Comparison of ENCODE assay signal across 8 mouse cellular contexts in genomic region chr6:71823488-71823887, GRCm38 (mm10). TPM values are rescaled to one million over a fixed set of nuclear protein-coding genes. Genes with fewer than 3 reads are reported as not detected.
A peak's percentile ranks its signal among the peaks of the same experiment; 100 is the strongest.
DNase-seq lines count a peak whose midpoint lies in the region; ATAC-seq and TF ChIP-seq lines count a peak whose summit lies in the region.

No protein-coding gene starts in this region.

- no peak for TF ChIP-seq CTCF in layer of hippocampus, adult 2 months (conservative IDR thresholded peaks at IDR 0.05)
- TF ChIP-seq CTCF in lung, embryonic 14.5 days (IDR thresholded peaks at IDR 0.05; ENCODE audit: low read depth) = no peak
- TF ChIP-seq CTCF in olfactory bulb, adult 2 months (IDR thresholded peaks at IDR 0.05; ENCODE audit: insufficient read depth, low read depth, low read length) = no peak
- no peak for TF ChIP-seq CTCF in thymus, adult 2 months (IDR thresholded peaks at IDR 0.05; ENCODE audit: borderline replicate concordance, control insufficient read depth, extremely low read depth, insufficient read depth, low read length, poor library complexity)

- in situ Hi-C loops in ES-E14 (cut with MboI; ENCODE audit: low sequenced_read_pairs in 2 of 2, unreplicated experiment in 2 of 2) = no loop called here

- H3K27me3 ChIP-seq in forebrain, embryonic 15.5 days = no peaks in the 10 kb centered on the region
- H3K27me3 ChIP-seq in lung, embryonic 14.5 days (ENCODE audit: insufficient read depth, low read length) = no peaks in the 10 kb centered on the region
- H3K27me3 ChIP-seq in thymus, adult 2 months (ENCODE audit: control insufficient read depth, insufficient read depth, low read length) = no peaks in the 10 kb centered on the region

- peak overlapping the region; percentile 78 for H3K9ac ChIP-seq in ES-E14 (ENCODE audit: insufficient read depth, low read depth, low read length, poor library complexity, severe bottlenecking)
- peak overlapping the region; percentile 62 for H3K9ac ChIP-seq in forebrain, embryonic 15.5 days (replicated peaks)
- peak overlapping the region; percentile 43 for H3K9ac ChIP-seq in lung, embryonic 14.5 days

- intact Hi-C loops in heart, postnatal 25 days (cut with DNase I) = no loop called here

- no peaks in the 10 kb centered on the region for H3K36me3 ChIP-seq in ES-E14 (ENCODE audit: control insufficient read depth, insufficient read depth, low read length, poor library complexity, severe bottlenecking)
- H3K36me3 ChIP-seq in forebrain, embryonic 15.5 days = peaks cover 2% of the 10 kb centered on the region
- H3K36me3 ChIP-seq in lung, embryonic 14.5 days (ENCODE audit: insufficient read depth) = peaks cover 2% of the 10 kb centered on the region; the same call in 1 of the 2 replicates
- H3K36me3 ChIP-seq in thymus, adult 2 months (ENCODE audit: control insufficient read depth, insufficient read depth, low read length) = peaks cover 3% of the 10 kb centered on the region; the same call in 1 of the 2 replicates

- peak; percentile 84 for DNase-seq in ES-E14 (ENCODE audit: low read depth, low spot score)
- DNase-seq in cerebellum, adult 11-12 months = peak; percentile 82
- DNase-seq in heart, postnatal 25 days (ENCODE audit: low spot score) = peak; percentile 70
- DNase-seq in layer of hippocampus, adult 2 months (ENCODE audit: low spot score in 2 of 2) = peak; percentile 86 to 89
- peak; percentile 95 for DNase-seq in lung, embryonic 14.5 days
- peak; percentile 88 for DNase-seq in thymus, adult 2 months

- no peaks in the 10 kb centered on the region for H3K4me1 ChIP-seq in ES-E14 (ENCODE audit: control insufficient read depth in 2 of 2, insufficient read depth in 2 of 2, low read length in 2 of 2, poor library complexity in 1 of 2)
- peaks cover 11% of the 10 kb centered on the region for H3K4me1 ChIP-seq in forebrain, embryonic 15.5 days
- H3K4me1 ChIP-seq in lung, embryonic 14.5 days (ENCODE audit: insufficient read depth) = no peaks in the 10 kb centered on the region
- no peaks in the 10 kb centered on the region for H3K4me1 ChIP-seq in olfactory bulb, adult 2 months (ENCODE audit: control insufficient read depth, insufficient read depth, low read length)
- H3K4me1 ChIP-seq in thymus, adult 2 months (replicated peaks; ENCODE audit: control insufficient read depth, insufficient read depth, low read length) = peaks cover 3% of the 10 kb centered on the region; the same call in 1 of the 2 replicates

- H3K4me3 ChIP-seq in ES-E14 (ENCODE audit: insufficient read depth in 1 of 2, low read depth in 1 of 2, low read length in 2 of 2, poor library complexity in 1 of 2, severe bottlenecking in 1 of 2) = peak overlapping the region; percentile 93 to 98
- H3K4me3 ChIP-seq in forebrain, embryonic 15.5 days = peak overlapping the region; percentile 72
- peak overlapping the region; percentile 76 for H3K4me3 ChIP-seq in layer of hippocampus, adult 2 months
- H3K4me3 ChIP-seq in lung, embryonic 14.5 days (ENCODE audit: low read depth, low read length) = peak overlapping the region; percentile 49
- peak overlapping the region; percentile 94 for H3K4me3 ChIP-seq in olfactory bulb, adult 2 months (ENCODE audit: insufficient read depth, low read depth, low read length)
- H3K4me3 ChIP-seq in thymus, adult 2 months (ENCODE audit: control insufficient read depth, insufficient read depth, low read length) = peak overlapping the region; percentile 99

- under 1% methylated on average over 19 of the region's 19 CpGs for WGBS in forebrain, embryonic 15.5 days
- WGBS in lung, embryonic 14.5 days = under 1% methylated on average over 19 of the region's 19 CpGs
- under 1% methylated on average over 19 of the region's 19 CpGs for WGBS in olfactory bulb, adult 2 months
- under 1% methylated on average over 19 of the region's 19 CpGs for WGBS in thymus, adult 2 months

- H3K9me3 ChIP-seq in ES-E14 (ENCODE audit: control insufficient read depth, insufficient read depth, low read depth, low read length) = no peaks in the 10 kb centered on the region
- no peaks in the 10 kb centered on the region for H3K9me3 ChIP-seq in forebrain, embryonic 15.5 days
- H3K9me3 ChIP-seq in lung, embryonic 14.5 days (ENCODE audit: low read depth, low read length) = no peaks in the 10 kb centered on the region

- peak; percentile 92 for ATAC-seq in forebrain, embryonic 15.5 days (replicated peaks)
- peak; percentile 92 for ATAC-seq in lung, embryonic 14.5 days (ENCODE audit: insufficient read depth)

- TF ChIP-seq POLR2A in olfactory bulb, adult 2 months (IDR thresholded peaks at IDR 0.05; ENCODE audit: insufficient read depth, low read depth, low read length) = peak; percentile 71
- TF ChIP-seq POLR2A in thymus, adult 2 months (IDR thresholded peaks at IDR 0.05; ENCODE audit: control insufficient read depth, extremely low read depth, insufficient read depth, low read length, poor library complexity) = peak; percentile 61

- H3K27ac ChIP-seq in ES-E14 (ENCODE audit: insufficient read depth, low read depth, low read length, poor library complexity, severe bottlenecking) = no peak overlapping the region
- H3K27ac ChIP-seq in forebrain, embryonic 15.5 days (replicated peaks) = peak overlapping the region; percentile 53
- peak overlapping the region; percentile 76 for H3K27ac ChIP-seq in layer of hippocampus, adult 2 months
- H3K27ac ChIP-seq in lung, embryonic 14.5 days (ENCODE audit: low read depth) = no peak overlapping the region
- no peak overlapping the region for H3K27ac ChIP-seq in olfactory bulb, adult 2 months (ENCODE audit: insufficient read depth, low read depth, low read length)
- no peak overlapping the region for H3K27ac ChIP-seq in thymus, adult 2 months (ENCODE audit: control insufficient read depth, insufficient read depth, low read length)

- H3K4me2 ChIP-seq in forebrain, embryonic 15.5 days (replicated peaks) = peak overlapping the region; percentile 75
- peak overlapping the region; percentile 67 for H3K4me2 ChIP-seq in lung, embryonic 14.5 days

TF ChIP-seq in ES-E14, 5 proteins besides CTCF, POLR2A, EP300 and RAD21:
- TF ChIP-seq HCFC1 (IDR thresholded peaks at IDR 0.05; ENCODE audit: borderline replicate concordance, insufficient read depth, low read length) = peak; percentile 76
- TF ChIP-seq ZC3H11A (IDR thresholded peaks at IDR 0.05; ENCODE audit: borderline replicate concordance, low read depth, low read length) = no peak
- no peak for TF ChIP-seq ZNF384 (IDR thresholded peaks at IDR 0.05; ENCODE audit: low read depth, low read length)

RNA-seq across cellular contexts. Expression of gene Mrpl35, which starts 3.3 kb away (rescaled TPM):
- 27.4 and 34.0 TPM in 2 replicates for total RNA-seq in ES-E14 (2012; rRNA removed)
- polyA plus RNA-seq in forebrain, embryonic 15.5 days (2015; fragmentation: Nextera tagmentation; extraction: Ambion mirVana) = 37.7 and 41.0 TPM in 2 replicates
- 10 to 100 TPM; 54.6 to 58.2 TPM for total RNA-seq in heart, postnatal 25 days (2021)
- 10 to 100 TPM; 31.2 to 31.8 TPM for total RNA-seq in layer of hippocampus, adult 2 months (2021)
- 66.5 and 66.7 TPM in 2 replicates for polyA plus RNA-seq in lung, embryonic 14.5 days (2014; fragmentation: Nextera tagmentation; extraction: Ambion mirVana)
- polyA plus RNA-seq in olfactory bulb, adult 2 months (2012; ENCODE audit: insufficient read depth, insufficient read length, low replicate concordance, missing spikeins) = not detected in 2 replicates
- 9.2 and 10.9 TPM in 2 replicates for polyA plus RNA-seq in thymus, adult 2 months (2012; rRNA removed)

RNA-seq across cellular contexts. Expression of gene Immt, which starts 7.6 kb away (rescaled TPM):
- total RNA-seq in ES-E14 (2012; rRNA removed) = 166 and 181 TPM in 2 replicates
- polyA plus RNA-seq in forebrain, embryonic 15.5 days (2015; fragmentation: Nextera tagmentation; extraction: Ambion mirVana) = 149 and 151 TPM in 2 replicates
- total RNA-seq in heart, postnatal 25 days (2021) = 100 to 1,000 TPM; 613 to 617 TPM
- total RNA-seq in layer of hippocampus, adult 2 months (2021) = 100 to 1,000 TPM; 131 to 137 TPM
- 193 and 196 TPM in 2 replicates for polyA plus RNA-seq in lung, embryonic 14.5 days (2014; fragmentation: Nextera tagmentation; extraction: Ambion mirVana)
- polyA plus RNA-seq in olfactory bulb, adult 2 months (2012; ENCODE audit: insufficient read depth, insufficient read length, low replicate concordance, missing spikeins) = not detected in 2 replicates
- 47.7 and 52.3 TPM in 2 replicates for polyA plus RNA-seq in thymus, adult 2 months (2012; rRNA removed)

Comparison
In these comparisons a context has a peak if more than half of its experiments do, and no peak if none do; other contexts are left out.
1. H3K27ac ChIP-seq: peak in forebrain, embryonic 15.5 days (single experiment) and layer of hippocampus, adult 2 months (single experiment); none in ES-E14 (single experiment), lung, embryonic 14.5 days (single experiment), olfactory bulb, adult 2 months (single experiment) and thymus, adult 2 months (single experiment).
2. H3K4me3 ChIP-seq: peak in every context shown above with its lines; median percentile 99 in thymus, adult 2 months; 96 in ES-E14; 94 in olfactory bulb, adult 2 months; 76 in layer of hippocampus, adult 2 months; 72 in forebrain, embryonic 15.5 days; 49 in lung, embryonic 14.5 days.
3. Peak in every context shown above with its lines, with median percentiles within 50 percentile points of each other: DNase-seq and H3K9ac ChIP-seq.